Mouse (Mus musculus): ENCODE measurements around the gene Cep128.

DNA sequence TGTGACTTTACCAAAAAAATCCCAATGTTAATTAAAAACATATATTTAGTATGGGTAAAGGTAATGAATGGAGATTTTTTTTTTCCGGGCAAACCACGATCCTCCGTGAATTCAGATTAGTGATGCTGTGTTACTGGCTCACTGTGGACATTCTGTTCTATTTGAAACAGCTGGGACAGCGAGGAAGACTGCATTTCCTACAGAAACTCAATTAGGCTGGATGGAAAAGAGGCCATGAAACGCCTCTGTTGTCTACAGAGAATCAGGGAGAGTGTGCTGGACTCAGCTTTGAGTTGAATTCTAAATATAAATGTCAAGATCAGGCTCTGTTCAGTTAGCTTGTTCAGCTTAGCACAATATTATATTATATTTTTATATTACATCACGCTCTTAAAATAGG, 369.1 kb downstream of the Cep128 start:
- TF ChIP-seq CTCF (IDR thresholded peaks at IDR 0.05; ENCODE audit: control insufficient read depth, insufficient read depth, insufficient replicate concordance, low read depth, low read length), result no peak
- no peak for TF ChIP-seq POLR2A (IDR thresholded peaks at IDR 0.05; ENCODE audit: control insufficient read depth, low read depth, low read length)
